Mouse (Mus musculus) cerebellum, adult 11 months (tissue): ENCODE results near the gene Tecpr2.

Source experiments
- DNase-seq: peaks from one replicate; pipeline ENCODE4 v3.0.0; 2022

Tecpr2 gene

DNA sequence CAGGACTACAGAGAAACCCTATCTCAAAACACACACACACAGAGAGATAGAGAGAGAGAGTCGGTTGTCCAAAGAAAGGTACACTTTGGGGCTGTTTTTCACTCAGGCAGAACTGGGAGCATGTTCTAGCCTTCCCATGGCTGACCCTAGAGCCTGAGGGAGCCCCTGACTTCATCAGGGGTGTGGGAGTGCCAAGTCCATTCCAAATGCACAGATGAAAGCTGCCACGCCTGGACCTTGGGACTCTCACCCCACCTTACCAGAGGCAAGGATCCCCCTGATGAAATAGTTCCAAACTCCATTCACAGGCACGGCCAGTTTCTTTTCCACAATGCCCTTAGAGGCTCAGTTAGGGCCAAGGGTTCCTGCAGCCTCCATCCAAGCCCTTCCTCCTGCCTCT is 90.7 kb downstream of the Tecpr2 start:
- DNase-seq: no peak

DNA sequence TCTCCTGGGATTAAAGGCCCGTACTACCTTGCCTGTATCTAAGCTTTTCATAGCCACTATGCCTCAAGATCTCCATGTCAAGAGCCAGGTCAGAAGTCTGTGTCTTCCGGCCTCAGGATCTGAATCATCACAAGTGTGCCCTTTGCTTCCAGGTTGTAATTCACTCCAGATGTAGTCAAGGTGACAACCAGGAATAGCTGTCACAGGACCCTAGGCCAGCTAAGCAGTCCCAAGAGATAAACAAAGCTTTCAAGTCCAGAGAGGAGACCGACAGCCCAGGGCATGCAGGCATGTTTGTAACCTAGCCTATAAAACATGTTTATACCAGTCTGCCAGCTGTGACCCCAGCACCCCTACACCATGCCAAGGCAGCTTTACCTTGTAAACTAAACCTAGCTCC is 92.7 kb downstream of the Tecpr2 start:
- DNase-seq: no peak

DNA sequence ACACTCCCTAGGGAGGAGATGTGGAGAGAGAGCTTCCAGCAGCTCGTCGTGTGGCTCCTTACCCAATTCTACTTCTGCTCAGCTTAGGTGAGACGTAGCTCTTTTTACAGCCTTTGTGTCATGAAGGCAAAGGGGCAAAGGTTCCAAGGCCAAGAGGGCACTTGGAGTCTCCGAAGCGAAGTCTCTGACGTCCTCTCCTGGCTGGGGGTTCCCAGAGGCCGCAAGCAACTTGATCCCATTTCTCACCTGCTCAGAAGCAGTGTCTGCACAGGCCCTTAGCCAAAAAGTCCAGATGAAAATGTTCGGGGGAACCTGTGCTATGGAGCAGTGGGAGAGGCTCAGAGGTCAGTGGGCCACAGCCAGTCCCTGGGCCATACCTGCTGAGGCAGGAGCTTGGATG is 94.0 kb downstream of the Tecpr2 start:
- no peak for DNase-seq

DNA sequence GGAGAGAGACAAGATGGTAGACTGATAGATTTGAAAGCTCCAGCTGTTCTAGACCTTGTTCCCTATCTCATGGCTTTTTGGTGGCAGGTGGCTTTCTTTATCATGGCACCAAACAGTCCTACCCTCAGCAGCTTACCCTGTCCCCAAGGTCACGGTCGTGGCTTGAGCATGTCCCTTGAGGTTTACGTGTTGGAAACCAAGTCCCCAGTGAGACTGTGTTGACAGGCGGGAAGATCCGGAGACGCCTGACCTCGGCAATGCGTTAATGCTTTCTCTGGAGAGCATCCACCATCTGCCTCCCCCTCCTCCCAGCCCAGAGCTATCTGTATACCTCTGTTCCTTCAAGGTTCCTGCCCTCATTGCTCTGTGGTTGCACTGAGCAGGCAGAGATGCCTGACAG is 94.7 kb downstream of the Tecpr2 start:
- DNase-seq: no peak

DNA sequence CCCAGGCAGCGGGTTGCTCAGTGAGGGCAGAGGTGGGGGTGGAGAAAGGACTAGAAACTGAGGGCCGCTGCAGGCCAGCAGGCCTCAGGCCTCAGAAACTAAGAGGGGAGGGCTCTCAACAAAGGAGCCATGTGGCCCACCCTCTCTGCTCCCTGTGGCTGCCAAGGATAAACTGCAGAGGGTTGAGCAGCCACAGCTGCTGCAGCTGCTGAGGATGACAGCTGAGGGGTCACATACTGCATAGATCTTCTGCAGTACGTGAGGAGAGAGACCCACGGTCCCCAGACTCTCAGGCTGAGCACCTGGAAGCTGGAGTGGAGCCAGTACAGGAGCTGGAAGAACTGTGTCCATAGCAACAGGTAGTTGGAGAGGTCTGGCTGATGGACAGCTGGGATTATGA is 95.5 kb downstream of the Tecpr2 start:
- no peak for DNase-seq

DNA sequence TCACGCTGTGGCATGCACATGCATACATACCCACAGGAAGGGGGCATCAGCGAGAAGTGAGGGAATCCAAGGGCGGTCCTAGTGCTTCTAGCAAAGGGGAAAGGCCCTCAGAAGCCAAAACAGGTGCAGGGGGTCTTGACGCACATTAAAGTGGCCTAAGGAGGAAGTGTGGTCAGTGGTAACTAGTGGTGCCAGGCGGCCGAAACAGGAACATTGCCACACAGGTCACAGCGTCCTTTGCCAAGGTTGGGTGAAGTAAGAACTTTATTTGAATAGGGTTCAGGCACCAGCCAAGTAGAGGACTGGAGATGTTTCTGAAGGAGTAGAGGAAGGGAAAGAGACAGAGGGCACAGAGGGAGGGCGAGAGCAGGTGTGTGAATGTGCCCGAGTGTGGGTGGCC is 96.1 kb downstream of the Tecpr2 start:
- DNase-seq: no peak

DNA sequence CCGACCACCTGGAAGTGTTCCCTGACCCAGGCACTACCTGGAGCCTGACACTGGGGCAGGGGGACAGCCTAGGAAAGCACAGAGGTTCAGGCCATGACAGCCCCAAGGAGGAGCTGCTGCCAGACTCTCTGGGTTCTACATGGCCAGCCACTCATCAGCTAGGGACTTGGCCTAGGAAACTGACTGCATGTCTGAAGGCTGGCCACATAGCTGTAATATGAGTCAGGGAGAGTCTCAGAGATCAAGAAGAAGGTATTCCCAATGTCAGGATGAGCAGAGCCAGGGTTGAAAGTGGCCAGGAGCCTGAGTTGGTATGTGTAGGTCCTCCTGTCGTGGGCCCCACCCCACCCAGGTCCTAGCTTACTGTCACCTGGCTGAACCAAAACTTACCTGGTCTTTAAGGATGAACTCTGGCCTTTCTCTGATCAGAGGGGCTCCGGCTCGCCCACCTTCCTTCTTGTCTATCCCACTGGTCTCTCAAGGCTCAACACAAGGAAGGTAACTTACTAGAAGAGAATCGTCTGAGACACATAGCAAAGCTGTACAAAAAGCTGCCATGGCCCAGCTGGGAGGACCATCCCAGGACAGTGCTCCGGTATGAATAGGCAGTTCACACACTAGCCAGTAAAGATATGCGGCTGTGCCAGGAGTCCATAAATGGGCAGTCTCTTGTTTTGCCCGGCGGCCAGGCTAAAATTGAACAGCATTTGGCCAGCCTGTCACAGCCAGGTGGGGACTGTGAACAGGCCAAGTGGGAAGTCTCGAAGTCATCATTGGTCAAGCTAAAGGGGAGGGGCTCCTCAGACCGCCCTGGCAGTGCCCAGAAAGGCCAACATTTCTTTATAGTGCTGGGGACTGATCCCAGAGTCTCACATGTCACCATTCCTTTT is 97.7 kb downstream of the Tecpr2 start:
- DNase-seq: no peak

DNA sequence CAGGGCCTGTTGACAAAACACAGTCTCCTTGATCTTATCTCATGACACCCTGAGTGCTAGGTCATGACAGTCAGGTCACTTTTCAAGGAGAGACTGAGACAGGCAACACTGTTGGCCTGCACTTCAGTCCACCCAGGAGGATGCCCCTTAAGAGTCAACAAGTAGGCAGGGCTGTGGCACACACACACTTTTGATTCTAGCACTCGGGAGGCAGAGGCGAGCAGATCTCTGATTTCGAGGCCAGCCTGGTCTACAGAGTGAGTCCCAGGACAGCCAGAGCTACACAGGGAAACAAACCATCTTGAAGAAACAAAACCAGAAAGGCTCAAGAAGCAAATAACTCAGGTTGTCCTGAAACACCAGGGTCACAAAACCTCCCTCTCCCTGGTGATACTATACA is 100.3 kb downstream of the Tecpr2 start:
- no peak for DNase-seq

DNA sequence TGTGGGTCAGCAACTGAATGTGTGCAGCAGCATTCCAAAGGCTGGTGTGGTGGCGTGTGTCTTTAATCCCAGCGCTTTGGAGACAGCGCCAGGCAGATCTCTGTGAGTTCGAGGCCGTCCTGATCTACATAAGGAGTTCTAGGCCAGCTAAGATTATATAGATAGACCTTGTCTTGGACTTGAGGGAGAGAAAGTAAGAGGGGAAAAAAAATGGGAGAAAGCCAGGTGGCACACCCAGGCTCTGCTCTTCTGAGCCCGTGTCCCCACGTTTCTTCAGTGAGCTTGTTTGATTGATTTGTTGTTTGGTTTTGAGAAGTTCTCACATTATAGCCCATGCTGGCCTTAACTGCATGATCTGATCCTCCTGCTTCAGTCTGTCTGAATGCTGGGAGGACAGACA is 101.4 kb downstream of the Tecpr2 start:
- no peak for DNase-seq

DNA sequence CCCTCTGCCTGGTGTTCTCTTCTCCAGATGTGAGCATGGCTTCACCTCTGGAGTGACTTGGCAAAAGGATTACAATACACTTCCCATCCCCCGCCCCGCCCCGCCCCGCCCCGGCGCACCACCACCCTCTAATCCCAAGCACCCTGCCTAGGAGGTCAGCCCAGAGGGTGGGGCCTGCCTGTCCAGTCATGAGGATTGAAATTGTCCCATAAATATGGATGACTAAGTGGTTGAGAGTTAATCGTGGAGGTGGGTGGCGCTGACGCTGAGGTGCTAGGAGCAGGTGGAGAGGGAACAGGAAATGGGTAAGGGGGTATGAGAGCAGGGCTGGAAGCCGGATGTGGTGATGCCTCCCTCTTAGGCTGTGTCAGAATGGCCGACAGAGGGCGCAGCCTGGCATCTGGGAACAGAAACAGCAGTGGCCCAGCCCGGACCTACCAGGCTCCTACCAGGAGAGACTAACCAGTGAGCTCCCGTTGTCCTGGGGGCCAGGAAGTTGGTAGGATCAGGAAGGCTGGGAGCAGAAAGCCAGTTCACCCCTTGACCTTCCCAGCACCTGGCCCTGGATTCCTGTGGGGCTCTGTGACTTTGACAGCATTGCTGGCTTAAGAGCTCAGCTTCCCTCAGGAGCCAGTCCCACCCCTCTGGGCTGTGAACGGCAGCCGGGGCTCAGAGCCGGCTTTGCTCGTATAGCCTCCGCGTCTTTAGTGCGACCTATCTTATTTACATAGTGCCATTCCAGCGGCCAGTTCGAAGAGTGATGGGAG is 102.5 kb downstream of the Tecpr2 start:
- DNase-seq: peak; percentile 55

DNA sequence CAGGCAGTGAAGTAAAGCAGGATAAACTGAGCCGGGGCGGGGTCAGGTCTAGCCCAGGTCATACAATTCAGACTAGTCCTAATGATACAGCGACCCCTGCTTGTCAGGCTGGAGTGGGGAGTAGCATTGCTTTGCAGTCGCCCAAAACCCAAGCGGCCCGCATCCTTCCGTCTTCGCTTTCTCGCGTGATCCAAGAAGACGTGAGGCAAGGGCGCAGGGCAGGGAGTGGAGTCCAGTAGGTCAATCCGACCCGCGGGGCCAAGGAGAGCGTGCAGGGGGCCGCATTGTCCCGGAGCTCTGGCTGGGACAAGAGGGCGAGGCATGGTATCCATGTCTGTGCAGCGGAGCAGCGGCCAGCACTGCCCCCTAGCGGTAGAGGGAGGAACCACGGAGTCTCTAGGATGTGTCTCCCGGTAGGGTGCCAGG is 103.1 kb downstream of the Tecpr2 start:
- peak; percentile 94 for DNase-seq

DNA sequence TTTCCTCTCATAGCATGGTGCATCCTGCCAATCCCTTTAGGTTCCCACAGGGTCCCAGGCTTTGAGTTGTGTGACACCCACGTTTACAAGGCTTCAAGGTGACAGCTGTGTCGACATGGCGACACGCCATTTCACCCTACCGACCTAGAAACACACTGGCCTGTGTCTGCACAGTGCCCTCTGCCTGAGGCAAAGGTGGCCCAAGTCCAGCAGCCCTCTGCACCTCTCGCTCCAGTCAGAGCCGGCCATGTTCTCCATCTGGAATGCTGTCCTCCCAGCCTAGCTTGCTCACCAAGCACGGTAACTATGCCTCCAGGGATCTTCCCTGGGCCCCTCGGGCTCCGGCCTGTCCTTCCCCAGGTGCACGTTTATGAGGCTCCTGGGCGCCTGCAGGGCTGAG is 103.7 kb downstream of the Tecpr2 start:
- DNase-seq: peak; percentile 37

DNA sequence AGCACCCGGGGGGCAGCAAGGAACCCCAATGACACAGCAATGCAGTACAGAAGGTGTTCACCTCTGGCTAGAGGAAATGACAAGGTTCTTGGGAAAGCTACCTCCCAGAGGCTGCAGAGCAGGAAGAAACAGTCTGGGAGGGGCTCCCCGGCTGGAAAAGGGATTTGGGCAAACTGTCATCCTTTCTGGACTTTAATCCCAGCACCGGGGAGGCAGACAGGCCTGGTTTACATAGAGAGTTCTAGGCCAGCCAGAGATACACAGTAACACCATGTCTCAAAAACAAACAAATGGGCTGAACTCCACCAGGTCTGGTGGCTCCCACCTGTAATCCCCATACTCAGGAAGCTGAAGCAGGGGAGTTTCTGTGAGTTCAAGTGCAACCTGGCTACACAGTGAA is 104.2 kb downstream of the Tecpr2 start:
- no peak for DNase-seq

DNA sequence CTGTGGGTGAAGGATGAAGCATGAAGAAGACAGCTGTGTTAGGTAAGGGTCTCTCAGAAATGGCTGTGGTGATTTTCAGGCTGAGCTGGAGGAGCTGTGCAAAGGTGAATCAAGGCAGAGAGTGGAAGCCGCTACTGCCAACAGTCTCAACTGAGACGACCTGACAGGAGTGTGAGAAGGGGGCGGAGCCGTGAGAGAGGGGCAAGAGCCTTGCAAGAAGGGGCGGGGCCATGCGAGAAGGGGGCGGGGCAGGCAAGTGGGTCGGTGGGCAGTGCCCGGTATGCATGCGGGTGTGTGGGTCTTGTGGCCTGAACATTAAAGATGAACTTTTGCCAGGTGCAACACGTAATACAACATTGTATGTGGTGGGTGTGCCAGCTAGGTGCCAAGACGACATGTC is 105.6 kb downstream of the Tecpr2 start:
- no peak for DNase-seq

DNA sequence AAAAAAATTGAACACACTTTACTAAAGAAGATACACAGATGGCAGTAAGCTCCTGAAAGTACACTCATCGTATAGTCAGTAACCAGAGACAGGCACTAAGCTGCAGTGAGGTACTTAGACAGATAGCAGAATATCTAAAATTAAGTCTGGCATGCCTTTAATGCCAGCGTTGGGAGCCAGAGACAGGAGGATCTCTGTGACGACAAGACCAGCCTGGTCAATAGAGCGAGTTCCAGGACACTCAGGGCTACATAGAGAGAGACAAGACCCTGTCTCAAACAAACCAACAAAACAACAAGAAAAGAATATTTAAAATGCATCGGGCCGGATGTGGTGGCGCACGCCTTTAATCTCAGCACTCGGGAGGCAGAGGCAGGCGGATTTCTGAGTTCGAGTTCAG is 109.0 kb downstream of the Tecpr2 start:
- no peak for DNase-seq

DNA sequence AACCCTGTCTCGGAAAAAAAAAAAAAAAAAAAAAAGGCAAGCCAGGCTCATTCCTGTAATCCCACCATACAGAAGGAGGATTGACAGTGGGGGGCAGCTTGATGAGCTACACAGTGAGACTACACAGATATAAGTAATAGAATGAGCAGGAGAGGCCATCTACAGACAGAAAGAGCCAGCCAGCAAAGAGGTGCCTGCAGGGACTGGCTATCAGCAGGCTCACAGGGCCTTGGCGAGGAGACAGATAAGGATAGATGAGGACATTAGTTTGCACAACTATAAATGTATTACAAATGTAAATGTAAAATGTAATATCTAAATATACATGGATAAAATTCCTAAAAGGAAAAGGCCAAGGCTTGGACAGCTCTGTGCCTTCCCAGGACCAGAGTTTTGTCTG is 110.8 kb downstream of the Tecpr2 start:
- no peak for DNase-seq

DNA sequence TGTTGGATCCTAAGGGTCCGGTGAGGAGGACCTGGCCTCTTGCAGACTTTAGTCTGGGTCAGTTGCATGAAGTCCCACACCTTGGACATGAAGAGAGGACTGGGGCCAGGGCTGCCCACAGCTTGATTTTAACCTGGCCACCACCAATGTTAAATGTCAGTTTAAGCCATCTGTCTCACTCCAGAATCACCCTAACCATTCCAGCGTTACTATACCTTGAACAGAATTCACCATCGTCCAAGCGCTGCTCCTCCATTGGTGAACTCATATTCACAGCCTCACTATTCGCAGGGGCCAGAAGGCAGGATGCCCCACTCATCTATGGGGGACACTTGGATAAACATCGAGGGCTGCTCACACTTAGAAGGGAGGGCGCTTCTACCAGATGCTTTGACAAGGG is 111.9 kb downstream of the Tecpr2 start:
- no peak for DNase-seq

DNA sequence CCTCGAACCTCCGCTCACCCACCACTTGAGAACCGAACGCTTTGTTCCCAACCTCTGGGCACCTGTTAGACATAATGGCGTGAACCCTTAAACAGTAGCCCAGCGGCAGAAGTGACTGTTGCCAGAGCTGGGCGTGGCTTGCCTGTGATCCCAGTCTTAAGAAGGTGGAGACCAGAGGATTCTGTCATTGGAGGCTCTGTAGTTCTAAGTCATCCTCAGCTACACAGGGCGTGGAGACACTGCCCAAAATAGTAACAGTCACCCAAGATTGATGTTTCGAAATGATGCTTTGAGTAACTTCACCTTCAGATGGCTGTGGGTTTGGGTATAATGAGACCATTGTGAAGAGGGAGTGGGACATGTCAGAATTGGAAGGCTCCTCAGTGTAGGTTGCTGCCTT is 115.1 kb downstream of the Tecpr2 start:
- DNase-seq: no peak

DNA sequence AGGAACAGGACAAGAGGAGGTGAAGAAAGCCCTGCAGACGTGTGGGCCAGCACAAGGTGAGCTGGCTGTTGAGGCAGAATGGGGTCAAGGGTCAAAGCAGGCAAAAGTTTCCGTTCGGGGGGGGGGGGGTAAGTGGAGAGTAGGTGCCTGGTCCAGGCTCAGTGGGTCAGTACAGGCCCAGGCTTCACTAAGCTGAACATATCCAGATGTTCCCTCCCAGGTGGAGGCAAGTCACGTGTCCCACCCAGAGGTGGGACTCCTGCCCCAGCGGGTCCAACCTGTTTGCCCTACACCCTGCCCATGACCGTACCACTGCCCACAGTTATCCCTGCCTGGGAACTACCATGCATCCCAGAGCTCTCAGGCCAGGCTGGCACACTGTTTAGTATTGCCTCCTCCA is 116.7 kb downstream of the Tecpr2 start:
- no peak for DNase-seq

DNA sequence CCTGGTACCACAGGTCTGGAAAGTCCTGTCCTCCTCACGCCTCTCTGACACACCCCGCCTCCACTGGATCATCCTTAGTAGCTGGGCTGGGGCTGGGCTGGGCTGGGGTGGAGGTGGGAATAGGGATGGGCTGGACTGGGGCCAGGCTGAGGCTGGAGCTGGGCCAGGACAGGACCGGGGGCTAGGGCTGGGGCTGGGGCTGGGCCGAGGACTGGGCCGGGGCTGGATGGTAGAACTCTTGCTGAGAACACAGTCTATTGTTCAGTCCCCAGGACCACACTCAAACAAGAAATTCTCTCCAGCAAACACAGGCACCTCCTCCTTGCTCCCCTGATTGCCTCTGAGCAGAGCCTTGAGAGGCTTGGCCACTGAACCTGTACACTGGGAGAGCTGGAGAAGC is 117.3 kb downstream of the Tecpr2 start:
- DNase-seq: no peak

DNA sequence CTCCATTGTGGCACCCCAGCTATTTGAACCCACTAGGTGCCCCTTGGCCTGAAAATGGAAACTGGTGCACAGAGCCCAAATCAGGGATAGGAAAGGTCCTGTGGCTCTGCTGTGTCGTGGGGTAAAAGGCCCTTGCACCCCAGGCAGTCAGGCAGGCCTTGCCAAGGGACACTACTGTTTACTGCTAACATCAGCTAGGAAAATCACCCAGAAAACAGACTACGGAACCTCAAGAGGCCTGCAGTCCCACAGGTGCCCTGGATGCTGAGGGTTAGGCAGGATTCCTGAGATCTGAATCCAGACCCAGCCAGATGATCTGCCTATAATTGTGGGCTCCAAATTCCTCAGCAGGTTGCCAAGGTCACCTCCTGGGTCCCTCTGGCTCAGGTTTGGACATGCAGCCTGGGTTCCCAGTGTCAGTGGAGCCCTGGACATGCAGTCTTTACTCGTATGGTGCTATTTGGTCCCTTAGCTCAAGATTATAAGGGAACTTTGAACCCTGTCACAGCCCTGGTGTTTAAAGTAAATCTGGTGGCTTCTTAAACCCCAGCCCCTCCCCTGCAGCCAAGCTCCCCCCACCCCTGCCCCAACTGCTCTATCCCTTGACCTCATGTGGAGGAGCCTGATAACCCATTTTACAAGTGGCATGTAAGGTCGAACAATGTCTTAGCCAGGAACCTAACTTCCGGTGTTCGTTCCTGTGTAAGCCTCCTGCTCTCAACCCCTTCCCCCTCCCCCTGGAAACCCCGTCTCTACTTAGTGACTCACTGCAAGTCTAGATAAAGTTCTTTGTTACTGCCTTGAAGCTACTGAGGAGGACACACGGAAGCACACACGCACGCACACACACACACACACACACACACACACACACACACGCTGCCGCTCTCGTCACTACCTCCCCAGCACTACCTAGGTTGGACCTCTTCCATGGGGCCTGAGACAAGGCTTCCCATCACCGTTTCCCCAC is 118.4 kb downstream of the Tecpr2 start:
- no peak for DNase-seq

DNA sequence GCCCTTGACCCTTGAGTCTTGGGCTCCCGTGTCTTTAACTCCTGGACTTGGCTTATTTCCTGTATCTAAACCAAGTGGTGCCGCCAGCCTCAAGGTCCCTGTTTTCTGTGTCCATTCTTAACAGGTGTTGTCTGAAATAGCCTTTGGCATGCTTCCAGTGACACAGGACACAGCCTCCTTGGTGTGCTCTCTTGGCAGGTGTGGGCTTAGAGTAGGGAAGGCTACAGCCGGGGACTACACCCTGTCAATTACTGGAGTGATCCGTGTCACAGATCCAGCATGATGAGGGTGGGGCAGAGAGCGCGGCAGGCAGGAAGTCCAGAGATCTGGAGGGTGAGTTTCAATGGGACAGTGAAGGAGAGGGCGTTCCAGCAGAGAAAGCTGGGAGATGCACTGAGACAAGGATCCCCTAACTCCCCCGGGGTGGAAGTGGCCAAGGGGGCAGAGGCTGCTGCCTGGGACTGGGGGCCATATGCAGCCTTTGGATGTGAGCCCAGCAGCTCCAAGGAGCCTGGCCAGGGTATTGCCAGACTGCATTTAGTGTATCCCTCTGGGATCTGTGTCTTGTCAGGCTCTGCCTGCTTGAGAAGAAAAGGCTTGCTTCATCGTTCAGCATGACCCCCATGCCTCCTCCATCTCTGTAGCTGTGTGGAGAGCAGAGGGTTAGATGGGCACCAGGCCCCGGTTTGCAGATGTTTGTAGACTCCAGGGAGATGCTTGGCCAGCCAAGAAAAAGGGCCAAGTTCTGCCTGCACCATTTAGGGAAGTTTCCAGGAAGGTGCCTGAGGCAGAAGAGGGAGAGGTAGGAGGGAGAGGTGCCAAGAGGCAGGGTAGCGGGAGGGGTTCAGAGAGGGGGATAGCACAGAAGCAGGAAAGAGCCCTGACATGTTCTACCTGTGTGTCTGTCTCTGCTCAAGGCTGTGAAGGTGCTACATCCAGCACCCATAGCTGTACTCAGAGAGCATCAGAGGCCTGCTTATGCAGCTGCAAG is 119.7 kb downstream of the Tecpr2 start:
- DNase-seq: peak; percentile 31
